Mouse (Mus musculus): ENCODE results near the gene Ubtd1. TPM values are rescaled to one million over a fixed set of nuclear protein-coding genes. Genes with fewer than 3 reads are reported as not detected.

Ubtd1 gene
- polyA plus RNA-seq, 1 experiment from 2014 or later: 11.2 TPM

DNA sequence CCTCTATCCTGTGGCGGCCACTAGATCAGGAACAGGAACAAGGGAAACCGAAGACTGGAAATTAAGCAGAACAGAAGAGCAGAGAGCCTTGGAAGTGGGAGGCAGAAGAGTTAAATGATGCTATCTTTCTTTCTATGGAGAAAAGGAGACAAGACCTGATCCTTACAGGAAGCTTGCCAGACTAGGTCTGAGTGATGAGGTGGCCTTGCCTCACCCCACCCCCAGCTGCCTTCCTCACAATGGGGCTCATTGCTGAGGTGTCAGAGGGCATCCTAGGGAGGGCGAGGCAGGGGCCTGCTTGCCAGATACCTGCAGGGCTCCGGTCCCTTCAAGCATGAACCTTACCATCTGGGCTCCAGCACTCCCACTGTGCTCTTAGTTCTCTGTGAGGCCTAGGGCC is 70.4 kb downstream of the Ubtd1 start, which contains the start of gene 4933411K16Rik:
Gene 4933411K16Rik, plus strand, starts transcription at position 301 of the 400 bp plus-strand sequence.
- Histone ChIP-seq H3K4me1 (no peaks in the 10 kb centered on the region), H3K9ac (replicated peaks) (no peak within 1 kb of the TSS), H3K4me2 (replicated peaks) (no peak within 1 kb of the TSS), H3K36me3 (no peaks in the 10 kb centered on the region), H3K27ac (replicated peaks) (no peak within 1 kb of the TSS), H3K27me3 (no peaks in the 10 kb centered on the region), H3K4me3 (no peak within 1 kb of the TSS), H3K9me3 (no peaks in the 10 kb centered on the region)
- 73% methylated on average over 4 of the region's 4 CpGs for WGBS
- no peak for ATAC-seq (ENCODE audit: low FRiP score, low read depth)

DNA sequence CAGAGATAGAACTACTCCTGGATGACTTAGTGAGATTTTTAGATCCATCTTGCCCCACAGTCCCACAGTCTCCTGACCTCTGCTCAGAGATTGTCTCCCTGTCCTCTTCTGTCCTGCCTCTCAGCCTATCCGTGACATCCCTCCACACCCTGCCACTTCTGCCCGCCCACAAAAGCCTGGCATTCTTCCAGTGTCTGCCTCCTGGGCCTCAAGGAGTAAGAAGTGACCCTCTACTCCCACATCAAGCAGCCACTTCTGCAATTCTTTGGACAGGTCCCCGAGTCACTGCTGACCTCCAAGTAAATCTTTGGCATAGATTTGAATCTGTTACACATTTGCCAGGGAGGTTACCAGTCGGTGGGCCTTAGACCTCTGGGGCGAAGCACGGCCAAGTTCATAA is 72.7 kb downstream of the Ubtd1 start:
- 84% methylated on average over 6 of the region's 6 CpGs for WGBS
- H3K9me3 ChIP-seq: no peaks in the 10 kb centered on the region
- no peak overlapping the region for H3K9ac ChIP-seq (replicated peaks)
- H3K27me3 ChIP-seq: no peaks in the 10 kb centered on the region
- no peaks in the 10 kb centered on the region for H3K36me3 ChIP-seq
- no peaks in the 10 kb centered on the region for H3K4me1 ChIP-seq
- H3K4me2 ChIP-seq (replicated peaks): no peak overlapping the region
- ATAC-seq (ENCODE audit: low FRiP score, low read depth): no peak
- H3K27ac ChIP-seq (replicated peaks): no peak overlapping the region
- no peak overlapping the region for H3K4me3 ChIP-seq

DNA sequence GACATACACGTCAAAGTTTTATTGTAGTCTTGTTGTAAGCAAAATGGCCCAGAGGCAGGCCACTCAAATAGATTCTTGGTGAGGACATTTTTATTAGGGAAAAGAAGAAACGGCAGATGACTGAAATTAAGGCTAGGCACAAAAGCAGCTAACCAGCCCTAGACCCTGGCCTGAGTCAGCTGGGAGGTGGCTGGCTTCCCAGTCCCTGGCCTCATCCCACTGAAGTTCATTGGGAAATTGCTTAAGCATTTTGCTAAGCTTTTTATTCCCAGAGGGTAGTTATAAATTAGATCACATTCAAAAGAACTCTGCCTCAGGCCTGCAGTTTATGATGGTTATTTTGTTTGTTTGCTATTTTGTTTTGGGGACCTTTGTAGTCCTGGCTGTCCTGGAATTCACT is 74.3 kb downstream of the Ubtd1 start:
- H3K4me1 ChIP-seq: no peaks in the 10 kb centered on the region
- no peak for ATAC-seq (ENCODE audit: low FRiP score, low read depth)
- no peaks in the 10 kb centered on the region for H3K36me3 ChIP-seq
- no peaks in the 10 kb centered on the region for H3K9me3 ChIP-seq
- H3K4me2 ChIP-seq (replicated peaks): no peak overlapping the region
- H3K4me3 ChIP-seq: no peak overlapping the region
- no peaks in the 10 kb centered on the region for H3K27me3 ChIP-seq
- WGBS: 86% methylated on average over 2 of the region's 2 CpGs
- no peak overlapping the region for H3K27ac ChIP-seq (replicated peaks)
- H3K9ac ChIP-seq (replicated peaks): no peak overlapping the region

- WGBS: 80% methylated on average over 6 of the region's 6 CpGs
- Histone ChIP-seq H3K36me3 (no peaks in the 10 kb centered on the region), H3K27ac (replicated peaks) (no peak overlapping the region), H3K9ac (replicated peaks) (no peak overlapping the region), H3K4me1 (no peaks in the 10 kb centered on the region), H3K9me3 (no peaks in the 10 kb centered on the region), H3K4me2 (replicated peaks) (no peak overlapping the region), H3K27me3 (no peaks in the 10 kb centered on the region), H3K4me3 (no peak overlapping the region)
- no peak for ATAC-seq (ENCODE audit: low FRiP score, low read depth)
Measured at GRCm38 (mm10) chr19:42056719-42057409, 75.3 kb downstream of the Ubtd1 start.

DNA sequence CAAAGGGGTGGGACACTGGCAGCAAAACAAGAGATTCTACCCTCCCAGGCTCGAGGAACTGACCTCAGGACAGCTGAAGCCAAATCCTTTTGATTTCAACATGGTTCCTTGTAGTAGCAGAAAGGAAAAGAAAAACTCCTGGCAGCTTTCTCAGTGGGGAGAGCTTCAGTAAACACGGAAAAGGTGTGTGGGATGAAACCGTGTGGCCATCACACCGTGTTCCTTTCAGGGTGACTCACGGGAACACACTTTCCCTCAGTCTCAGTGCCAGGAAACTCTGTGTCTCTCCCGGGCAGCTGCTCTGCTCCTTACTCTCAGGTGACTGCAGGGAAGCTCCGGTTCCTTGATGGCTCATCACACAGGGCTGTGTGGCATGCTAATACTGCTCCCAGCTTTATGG is 76.9 kb downstream of the Ubtd1 start:
- no peak overlapping the region for H3K4me3 ChIP-seq
- no peak for ATAC-seq (ENCODE audit: low FRiP score, low read depth)
- no peaks in the 10 kb centered on the region for H3K9me3 ChIP-seq
- no peak overlapping the region for H3K9ac ChIP-seq (replicated peaks)
- no peak overlapping the region for H3K4me2 ChIP-seq (replicated peaks)
- H3K27ac ChIP-seq (replicated peaks): no peak overlapping the region
- 75% methylated on average over 7 of the region's 7 CpGs for WGBS
- H3K36me3 ChIP-seq: no peaks in the 10 kb centered on the region
- no peaks in the 10 kb centered on the region for H3K4me1 ChIP-seq
- H3K27me3 ChIP-seq: no peaks in the 10 kb centered on the region; the same call in 1 of the 2 replicates

GRCm38 (mm10) chr19:42061443-42061842 is 79.9 kb downstream of the Ubtd1 start:
- H3K9me3 ChIP-seq: no peaks in the 10 kb centered on the region
- no peaks in the 10 kb centered on the region; the same call in 1 of the 2 replicates for H3K27me3 ChIP-seq
- no peaks in the 10 kb centered on the region for H3K4me1 ChIP-seq
- no peak overlapping the region for H3K4me2 ChIP-seq (replicated peaks)
- 92% methylated on average over 7 of the region's 7 CpGs for WGBS
- H3K27ac ChIP-seq (replicated peaks): no peak overlapping the region
- H3K4me3 ChIP-seq: no peak overlapping the region
- no peaks in the 10 kb centered on the region for H3K36me3 ChIP-seq
- no peak for ATAC-seq (ENCODE audit: low FRiP score, low read depth)
- no peak overlapping the region for H3K9ac ChIP-seq (replicated peaks)

DNA sequence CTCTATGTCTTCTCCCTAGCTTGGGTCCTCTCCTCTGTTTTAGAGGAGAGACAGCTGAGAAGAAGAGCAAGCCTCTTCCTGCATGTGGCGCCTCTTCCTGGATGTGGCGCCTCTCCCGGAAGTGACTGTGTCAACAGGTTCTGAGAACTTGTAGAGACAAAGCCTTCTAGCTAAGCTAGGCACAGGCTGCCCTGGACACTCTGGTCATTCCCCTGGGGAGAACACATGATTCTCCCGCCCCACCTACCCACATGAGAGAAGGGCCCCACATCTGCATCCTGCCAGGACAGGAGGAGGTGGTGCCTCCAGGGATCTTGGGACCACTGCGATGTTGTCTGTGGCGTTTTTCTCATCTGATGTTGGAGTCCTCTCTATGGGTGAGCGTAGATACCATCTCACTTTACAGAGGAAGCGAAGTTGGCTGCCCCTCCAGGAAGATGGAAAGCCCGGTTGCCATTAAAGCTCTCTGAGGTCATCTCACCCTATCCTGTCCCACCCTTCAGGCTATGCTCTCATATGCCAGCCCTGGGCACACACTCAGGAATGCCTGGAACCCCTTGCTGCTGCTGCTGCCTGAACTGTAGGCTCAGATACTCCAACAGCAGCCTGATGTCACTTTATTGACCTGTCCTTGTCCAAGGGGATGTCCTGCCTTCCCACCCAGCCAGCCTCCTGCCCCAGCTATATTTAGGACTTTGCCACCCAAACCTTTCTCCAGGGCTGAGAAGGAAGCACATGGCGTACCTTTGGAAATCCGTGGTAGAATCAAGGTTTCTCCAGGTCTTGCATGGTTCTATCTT is 87.1 kb downstream of the Ubtd1 start:
- Histone ChIP-seq H3K27ac (replicated peaks) (no peak overlapping the region), H3K9me3 (no peaks in the 10 kb centered on the region), H3K4me1 (no peaks in the 10 kb centered on the region), H3K9ac (replicated peaks) (no peak overlapping the region), H3K4me2 (replicated peaks) (no peak overlapping the region), H3K4me3 (no peak overlapping the region), H3K36me3 (0 out of 2 replicates have a peak, but pooled peaks cover 4% of the 10 kb centered on the region), H3K27me3 (no peaks in the 10 kb centered on the region)
- WGBS: 85% methylated on average over 11 of the region's 11 CpGs
- ATAC-seq (ENCODE audit: low FRiP score, low read depth): no peak

DNA sequence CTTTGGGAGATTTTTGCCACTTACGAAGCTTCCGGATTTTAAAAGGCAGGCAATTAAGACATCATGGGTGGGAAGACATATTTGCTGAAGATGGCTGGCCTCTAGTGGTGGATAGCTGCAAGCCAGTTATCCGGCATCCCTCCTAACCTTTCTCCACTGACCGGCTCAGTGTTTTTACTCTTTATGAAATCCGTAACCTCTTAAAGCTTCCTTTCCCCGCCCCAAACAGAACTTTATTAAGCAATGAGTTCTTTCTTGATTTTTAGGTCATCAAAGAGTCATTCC is 87.6 kb downstream of the Ubtd1 start:
- Histone ChIP-seq H3K4me3 (no peak overlapping the region), H3K4me1 (no peaks in the 10 kb centered on the region), H3K27ac (replicated peaks) (no peak overlapping the region), H3K36me3 (0 out of 2 replicates have a peak, but pooled peaks cover 4% of the 10 kb centered on the region), H3K27me3 (no peaks in the 10 kb centered on the region), H3K4me2 (replicated peaks) (no peak overlapping the region), H3K9ac (replicated peaks) (no peak overlapping the region), H3K9me3 (no peaks in the 10 kb centered on the region)
- 59% methylated on average over 6 of the region's 6 CpGs for WGBS
- no peak for ATAC-seq (ENCODE audit: low FRiP score, low read depth)

DNA sequence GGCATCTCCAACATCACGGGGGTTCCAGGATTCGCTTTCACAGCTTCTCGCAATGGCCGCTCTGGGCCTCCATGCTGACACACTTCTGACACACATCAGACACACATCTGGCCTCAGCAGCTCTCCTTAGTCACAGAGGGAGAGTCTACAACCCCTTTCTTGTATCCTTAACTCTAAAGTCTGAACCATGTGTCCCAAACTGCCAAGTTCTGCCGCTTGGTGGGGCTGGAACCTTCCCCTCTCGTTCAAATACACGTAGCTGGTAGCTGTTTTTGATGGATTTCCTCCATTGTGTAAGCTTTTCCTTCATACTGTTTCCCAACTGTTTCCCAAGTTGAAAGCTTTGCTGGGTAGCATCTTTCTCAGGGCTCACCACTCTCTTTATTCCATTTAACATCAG is 89.7 kb downstream of the Ubtd1 start:
- Histone ChIP-seq H3K9ac (replicated peaks) (no peak overlapping the region), H3K4me3 (no peak overlapping the region), H3K27ac (replicated peaks) (no peak overlapping the region), H3K4me2 (replicated peaks) (no peak overlapping the region), H3K4me1 (no peaks in the 10 kb centered on the region), H3K27me3 (no peaks in the 10 kb centered on the region), H3K9me3 (no peaks in the 10 kb centered on the region), H3K36me3 (peaks cover 24% of the 10 kb centered on the region)
- ATAC-seq (ENCODE audit: low FRiP score, low read depth): no peak
- 82% methylated on average over 7 of the region's 7 CpGs for whole genome bisulfite sequencing

DNA sequence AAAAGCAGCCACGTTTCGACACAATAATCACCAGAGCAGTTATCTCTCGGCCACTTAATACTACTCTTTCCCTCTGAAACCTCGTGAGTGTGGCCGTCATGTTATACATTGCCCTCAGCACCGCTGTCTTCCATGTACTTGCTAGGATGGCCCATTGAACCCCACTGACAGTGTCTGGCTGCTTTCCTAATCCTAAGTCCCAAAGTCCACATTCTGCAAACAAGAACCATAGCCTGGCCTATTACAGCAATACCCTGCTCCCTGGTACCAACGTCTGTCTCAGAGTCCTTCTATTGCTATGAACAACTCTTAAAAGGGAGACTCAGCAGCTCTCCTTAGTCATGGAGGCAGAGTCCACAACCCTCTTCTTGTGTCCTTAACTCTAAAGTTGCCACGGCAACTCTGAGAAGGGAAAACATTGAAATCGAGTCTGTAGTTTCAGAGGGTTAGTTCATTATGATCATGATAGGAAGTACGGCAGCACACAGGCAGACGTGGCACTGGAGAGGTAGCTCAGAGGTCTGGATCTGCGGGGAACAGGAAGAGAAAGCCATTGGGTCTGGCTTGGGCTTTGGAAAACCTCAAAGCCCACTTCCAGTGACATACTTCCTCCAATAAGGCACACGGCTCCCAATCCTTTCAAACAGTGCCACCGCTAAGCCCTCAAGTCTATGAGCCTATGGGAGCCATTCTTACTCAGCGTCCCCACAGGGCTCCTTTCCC is 90.5 kb downstream of the Ubtd1 start:
- H3K27ac ChIP-seq (replicated peaks): no peak overlapping the region
- WGBS: 83% methylated on average over 15 of the region's 15 CpGs
- no peak overlapping the region for H3K4me3 ChIP-seq
- no peaks in the 10 kb centered on the region for H3K9me3 ChIP-seq
- peaks cover 32% of the 10 kb centered on the region for H3K36me3 ChIP-seq
- ATAC-seq (ENCODE audit: low FRiP score, low read depth): no peak
- H3K4me1 ChIP-seq: no peaks in the 10 kb centered on the region
- H3K9ac ChIP-seq (replicated peaks): no peak overlapping the region
- H3K27me3 ChIP-seq: no peaks in the 10 kb centered on the region
- H3K4me2 ChIP-seq (replicated peaks): no peak overlapping the region

- Histone ChIP-seq H3K27me3 (no peaks in the 10 kb centered on the region), H3K4me3 (no peak overlapping the region), H3K4me1 (no peaks in the 10 kb centered on the region), H3K9ac (replicated peaks) (no peak overlapping the region), H3K4me2 (replicated peaks) (no peak overlapping the region), H3K36me3 (peaks cover 36% of the 10 kb centered on the region), H3K27ac (replicated peaks) (no peak overlapping the region), H3K9me3 (no peaks in the 10 kb centered on the region)
- ATAC-seq (ENCODE audit: low FRiP score, low read depth): no peak
- 84% methylated on average over 7 of the region's 7 CpGs for WGBS
Measured at GRCm38 (mm10) chr19:42072802-42073201, 91.2 kb downstream of the Ubtd1 start.

DNA sequence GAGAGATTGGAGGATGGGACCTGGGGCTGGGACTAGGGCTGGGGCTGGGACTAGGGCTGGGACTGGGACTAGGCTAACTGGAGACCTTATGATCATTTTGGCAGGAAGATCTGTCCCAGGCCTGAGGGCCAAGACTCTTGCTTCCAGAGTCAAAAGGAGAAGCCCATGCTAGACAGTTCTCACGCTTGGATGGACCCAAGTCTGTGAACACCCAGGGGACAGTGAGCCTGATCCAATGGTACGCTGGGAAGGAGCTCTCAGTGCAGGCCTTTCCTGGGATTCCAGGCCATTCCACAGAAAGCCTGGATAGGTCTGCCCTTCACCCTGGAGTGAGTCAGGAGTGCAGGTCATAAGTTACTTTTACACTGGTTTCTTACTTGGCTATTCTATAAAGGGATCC is 93.5 kb downstream of the Ubtd1 start:
- H3K27me3 ChIP-seq: no peaks in the 10 kb centered on the region
- WGBS: 85% methylated on average over 2 of the region's 2 CpGs
- H3K9me3 ChIP-seq: no peaks in the 10 kb centered on the region
- H3K27ac ChIP-seq (replicated peaks): no peak overlapping the region
- no peak overlapping the region for H3K9ac ChIP-seq (replicated peaks)
- H3K36me3 ChIP-seq: peaks cover 50% of the 10 kb centered on the region
- no peak for ATAC-seq (ENCODE audit: low FRiP score, low read depth)
- no peaks in the 10 kb centered on the region for H3K4me1 ChIP-seq
- H3K4me2 ChIP-seq (replicated peaks): no peak overlapping the region
- no peak overlapping the region for H3K4me3 ChIP-seq
